Mouse (Mus musculus) embryonic facial prominence, embryonic 15.5 days (tissue): ENCODE measurements at regions not wholly inside any gene's neighbourhood (a gene's known extent, or its start where the extent isn't known, plus 50 kb on each side); places are given as distances from the start of the nearest gene placed in this dataset.

Source experiments
- ATAC-seq: fragments of 200-750 bp; cut with Nextera tagmentation; 2 replicates; pipeline ENCODE4 v1.8.0; 2017; ENCODE audit warnings: low read depth, moderate TSS enrichment; ENCODE audit not compliant: insufficient number of reproducible peaks, low FRiP score, low TSS enrichment
- H3K27ac ChIP-seq: fragments of 300-500 bp; sonication (generic); replicated peaks from 2 replicates; pipeline ENCODE4 v1.5.1; 2015; ENCODE audit warnings: mild to moderate bottlenecking, inconsistent platforms
- H3K27me3 ChIP-seq: fragments of 300-500 bp; sonication (generic); 2 replicates; pipeline ENCODE4 v1.6.1; 2015; ENCODE audit warnings: inconsistent platforms
- H3K36me3 ChIP-seq: fragments of 300-500 bp; sonication (generic); 2 replicates; pipeline ENCODE4 v1.6.1; 2015; ENCODE audit warnings: mild to moderate bottlenecking, inconsistent platforms
- H3K4me1 ChIP-seq: fragments of 300-500 bp; sonication (generic); 2 replicates; pipeline ENCODE4 v1.6.1; 2015; ENCODE audit warnings: inconsistent platforms
- H3K4me2 ChIP-seq: fragments of 300-500 bp; sonication (generic); replicated peaks from 2 replicates; pipeline ENCODE4 v1.6.1; 2015; ENCODE audit warnings: mild to moderate bottlenecking, inconsistent platforms
- H3K4me3 ChIP-seq: fragments of 300-500 bp; sonication (generic); replicated peaks from 2 replicates; pipeline ENCODE4 v1.5.1; 2015; ENCODE audit warnings: mild to moderate bottlenecking, inconsistent platforms
- H3K9ac ChIP-seq: fragments of 300-500 bp; sonication (generic); 2 replicates; pipeline ENCODE4 v1.6.1; 2015; ENCODE audit warnings: inconsistent platforms
- H3K9me3 ChIP-seq: fragments of 300-500 bp; sonication (generic); replicated peaks from 2 replicates; pipeline ENCODE4 v1.6.1; 2016; ENCODE audit warnings: inconsistent platforms
- WGBS: fragments of 180-500 bp; shearing (Covaris S2); methylation state at CpG from one replicate; pipeline ENCODE4 v1.1.7; 2015; 5-methylcytosine and 5-hydroxymethylcytosine counted together

GRCm38 (mm10) chr4:34227611-34228010 lies 177.6 kb upstream of the Spaca1 start:
- Histone ChIP-seq H3K4me2 (no peak overlapping the region), H3K9ac (no peak overlapping the region), H3K27ac (no peak overlapping the region), H3K27me3 (no peaks in the 10 kb centered on the region), H3K9me3 (no peaks in the 10 kb centered on the region), H3K36me3 (no peaks in the 10 kb centered on the region), H3K4me1 (peaks cover 6% of the 10 kb centered on the region; the same call in 1 of the 2 replicates), H3K4me3 (no peak overlapping the region)
- ATAC-seq, result no peak
- 55% methylated on average over 5 of the region's 5 CpGs for WGBS

- Histone ChIP-seq H3K36me3 (no peaks in the 10 kb centered on the region), H3K9ac (no peak overlapping the region), H3K4me1 (peaks cover 6% of the 10 kb centered on the region; the same call in 1 of the 2 replicates), H3K9me3 (no peaks in the 10 kb centered on the region), H3K27me3 (no peaks in the 10 kb centered on the region), H3K4me2 (no peak overlapping the region), H3K27ac (no peak overlapping the region), H3K4me3 (no peak overlapping the region)
- 0 out of 2 replicates have a peak, but pooled peaks have one; percentile 63 for ATAC-seq
- WGBS, result 8% methylated on average over 3 of the region's 3 CpGs
Measured at GRCm38 (mm10) chr4:34231270-34231669, 181.3 kb upstream of the Spaca1 start.

GRCm38 (mm10) chr4:34234204-34234603 lies 184.2 kb upstream of the Spaca1 start:
- ATAC-seq, result no peak
- no peak overlapping the region for H3K9ac ChIP-seq
- H3K4me2 ChIP-seq, result no peak overlapping the region
- WGBS, result 77% methylated on average over 11 of the region's 11 CpGs
- no peak overlapping the region for H3K27ac ChIP-seq
- no peaks in the 10 kb centered on the region for H3K27me3 ChIP-seq
- no peaks in the 10 kb centered on the region for H3K4me1 ChIP-seq
- H3K9me3 ChIP-seq, result no peaks in the 10 kb centered on the region
- no peaks in the 10 kb centered on the region for H3K36me3 ChIP-seq
- H3K4me3 ChIP-seq, result no peak overlapping the region

GRCm38 (mm10) chr4:34234645-34235044 lies 184.7 kb upstream of the Spaca1 start:
- Histone ChIP-seq H3K4me3 (no peak overlapping the region), H3K27me3 (no peaks in the 10 kb centered on the region), H3K27ac (no peak overlapping the region), H3K4me2 (no peak overlapping the region), H3K36me3 (no peaks in the 10 kb centered on the region), H3K9ac (no peak overlapping the region), H3K4me1 (no peaks in the 10 kb centered on the region), H3K9me3 (no peaks in the 10 kb centered on the region)
- no peak for ATAC-seq
- 83% methylated on average over 8 of the region's 8 CpGs for WGBS

GRCm38 (mm10) chr4:34237791-34238190 lies 187.8 kb upstream of the Spaca1 start:
- H3K4me2 ChIP-seq, result no peak overlapping the region
- no peak overlapping the region for H3K4me3 ChIP-seq
- no peak overlapping the region for H3K9ac ChIP-seq
- no peak overlapping the region for H3K27ac ChIP-seq
- H3K27me3 ChIP-seq, result no peaks in the 10 kb centered on the region
- H3K9me3 ChIP-seq, result no peaks in the 10 kb centered on the region
- no peaks in the 10 kb centered on the region for H3K36me3 ChIP-seq
- no peak for ATAC-seq
- 77% methylated on average over 3 of the region's 3 CpGs for WGBS
- no peaks in the 10 kb centered on the region for H3K4me1 ChIP-seq

GRCm38 (mm10) chr4:34239624-34240023 lies 189.6 kb upstream of the Spaca1 start:
- Histone ChIP-seq H3K4me1 (no peaks in the 10 kb centered on the region), H3K9me3 (no peaks in the 10 kb centered on the region), H3K4me3 (no peak overlapping the region), H3K9ac (no peak overlapping the region), H3K27ac (no peak overlapping the region), H3K36me3 (no peaks in the 10 kb centered on the region), H3K4me2 (no peak overlapping the region), H3K27me3 (no peaks in the 10 kb centered on the region)
- 21% methylated on average over 3 of the region's 3 CpGs for WGBS
- ATAC-seq, result no peak

- Histone ChIP-seq H3K4me1 (no peaks in the 10 kb centered on the region), H3K27me3 (no peaks in the 10 kb centered on the region), H3K27ac (no peak overlapping the region), H3K9ac (no peak overlapping the region), H3K4me3 (no peak overlapping the region), H3K9me3 (no peaks in the 10 kb centered on the region), H3K36me3 (no peaks in the 10 kb centered on the region), H3K4me2 (no peak overlapping the region)
- peak; percentile 71; the same call in 1 of the 2 replicates for ATAC-seq
- 17% methylated on average over 7 of the region's 7 CpGs for WGBS
Measured at GRCm38 (mm10) chr4:34241060-34241571, 191.1 kb upstream of the Spaca1 start.

- no peak overlapping the region for H3K4me3 ChIP-seq
- 35% methylated on average over 3 of the region's 3 CpGs for WGBS
- ATAC-seq, result no peak
- no peak overlapping the region for H3K4me2 ChIP-seq
- H3K4me1 ChIP-seq, result no peaks in the 10 kb centered on the region
- H3K9ac ChIP-seq, result no peak overlapping the region
- no peaks in the 10 kb centered on the region for H3K9me3 ChIP-seq
- no peaks in the 10 kb centered on the region for H3K36me3 ChIP-seq
- H3K27me3 ChIP-seq, result no peaks in the 10 kb centered on the region
- H3K27ac ChIP-seq, result no peak overlapping the region
Measured at GRCm38 (mm10) chr4:34241673-34242072, 191.7 kb upstream of the Spaca1 start.

- Histone ChIP-seq H3K9ac (no peak overlapping the region), H3K36me3 (no peaks in the 10 kb centered on the region), H3K4me3 (no peak overlapping the region), H3K4me1 (no peaks in the 10 kb centered on the region), H3K4me2 (no peak overlapping the region), H3K27me3 (no peaks in the 10 kb centered on the region), H3K27ac (no peak overlapping the region), H3K9me3 (no peaks in the 10 kb centered on the region)
- no peak for ATAC-seq
Measured at GRCm38 (mm10) chr4:34259444-34259843, 209.5 kb upstream of the Spaca1 start.

- WGBS, result 81% methylated on average over 4 of the region's 4 CpGs
- H3K27ac ChIP-seq, result no peak overlapping the region
- no peak overlapping the region for H3K4me2 ChIP-seq
- no peaks in the 10 kb centered on the region for H3K27me3 ChIP-seq
- H3K36me3 ChIP-seq, result no peaks in the 10 kb centered on the region
- H3K9me3 ChIP-seq, result no peaks in the 10 kb centered on the region
- no peak for ATAC-seq
- no peak overlapping the region for H3K9ac ChIP-seq
- H3K4me3 ChIP-seq, result no peak overlapping the region
- H3K4me1 ChIP-seq, result no peaks in the 10 kb centered on the region
Measured at GRCm38 (mm10) chr4:34260468-34260867, 210.5 kb upstream of the Spaca1 start.

- Histone ChIP-seq H3K9me3 (no peaks in the 10 kb centered on the region), H3K27ac (no peak overlapping the region), H3K36me3 (no peaks in the 10 kb centered on the region), H3K9ac (no peak overlapping the region), H3K4me2 (no peak overlapping the region), H3K27me3 (no peaks in the 10 kb centered on the region), H3K4me3 (no peak overlapping the region), H3K4me1 (no peaks in the 10 kb centered on the region)
- ATAC-seq, result no peak
- WGBS, result 57% methylated on average over 6 of the region's 6 CpGs
Measured at GRCm38 (mm10) chr4:34261809-34262208, 211.8 kb upstream of the Spaca1 start.

- 83% methylated on average over 5 of the region's 5 CpGs for WGBS
- H3K36me3 ChIP-seq, result no peaks in the 10 kb centered on the region
- H3K4me2 ChIP-seq, result no peak overlapping the region
- no peaks in the 10 kb centered on the region for H3K4me1 ChIP-seq
- H3K27me3 ChIP-seq, result no peaks in the 10 kb centered on the region
- no peak overlapping the region for H3K4me3 ChIP-seq
- no peak overlapping the region for H3K27ac ChIP-seq
- ATAC-seq, result no peak
- no peaks in the 10 kb centered on the region for H3K9me3 ChIP-seq
- H3K9ac ChIP-seq, result no peak overlapping the region
Measured at GRCm38 (mm10) chr4:34264431-34264830, 214.4 kb upstream of the Spaca1 start.
